Mouse (Mus musculus) liver, adult 2 months (tissue): ENCODE measurements around the gene Pofut2.

Experiments used
- CTCF ChIP-seq: fragments of 200-500 bp; IDR thresholded peaks from 2 replicates; pipeline ENCODE4 v1.5.1; 2011; ENCODE audit warnings: low read depth, low read length, control low read depth
- POLR2A ChIP-seq: fragments of 200-500 bp; IDR thresholded peaks from 2 replicates; pipeline ENCODE4 v1.6.1; 2011; ENCODE audit warnings: low read length, control low read depth; ENCODE audit not compliant: insufficient read depth; ENCODE audit errors: extremely low read depth

GRCm38 (mm10) chr10:77255231-77255630 is 3.8 kb upstream of the Pofut2 start:
- TF ChIP-seq POLR2A (no peak), CTCF (no peak)
